Mouse (Mus musculus): ENCODE measurements at regions not wholly inside any gene's neighbourhood (a gene's known extent, or its start where the extent isn't known, plus 50 kb on each side); places are given as distances from the start of the nearest gene placed in this dataset.
A peak's percentile ranks its signal among the peaks of the same experiment; 100 is the strongest.

DNA sequence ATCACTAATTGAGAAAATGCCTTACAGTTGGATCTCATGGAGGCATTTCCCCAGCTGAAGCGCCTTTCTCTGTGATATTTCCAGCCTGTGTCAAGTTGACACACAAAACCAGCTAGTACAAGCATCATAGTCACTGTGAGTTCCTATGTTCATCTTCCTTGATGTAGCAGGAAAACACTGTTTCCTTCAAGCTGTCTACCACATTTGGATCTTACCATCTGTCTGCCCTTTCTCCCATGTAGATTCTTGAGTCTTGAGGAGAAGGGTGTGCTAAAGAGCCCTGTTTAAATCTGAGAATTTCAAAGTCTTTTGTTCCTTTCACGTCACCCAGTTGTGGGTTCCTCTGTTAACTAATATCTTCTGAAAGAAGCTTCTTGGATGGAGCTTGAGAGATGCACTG is 721.5 kb downstream of the Epha4 start:
- DNase-seq: no peak
- intact Hi-C loops (cut with DNase I): no loop called here

DNA sequence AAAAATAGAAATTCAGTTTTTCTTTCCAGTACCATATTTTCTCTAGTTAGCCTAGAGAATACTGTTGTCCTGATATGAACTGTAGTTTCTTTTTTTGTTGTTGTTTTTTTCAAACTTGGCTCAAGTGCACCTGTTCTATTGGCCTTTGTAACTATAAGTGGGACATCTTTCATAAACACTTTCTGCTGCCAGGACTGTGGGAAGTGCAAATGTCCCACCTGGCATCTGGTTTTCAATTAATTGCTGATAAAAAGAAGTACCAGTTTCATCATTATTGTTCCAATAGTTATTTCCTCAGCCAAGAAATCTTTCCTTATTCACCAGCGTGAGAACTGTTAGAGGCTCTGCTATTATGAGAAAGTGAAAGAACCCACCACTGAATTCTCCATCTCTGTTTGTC is 695.0 kb downstream of the Epha4 start:
- intact Hi-C loops (cut with DNase I): no loop called here

GRCm38 (mm10) chr1:76821610-76822009 is 693.3 kb downstream of the Epha4 start:
- intact Hi-C loops (cut with DNase I): no loop called here
- DNase-seq: no peak

More for the DNA sequence above, 695.0 kb downstream of the Epha4 start:
- no peak for DNase-seq

DNA sequence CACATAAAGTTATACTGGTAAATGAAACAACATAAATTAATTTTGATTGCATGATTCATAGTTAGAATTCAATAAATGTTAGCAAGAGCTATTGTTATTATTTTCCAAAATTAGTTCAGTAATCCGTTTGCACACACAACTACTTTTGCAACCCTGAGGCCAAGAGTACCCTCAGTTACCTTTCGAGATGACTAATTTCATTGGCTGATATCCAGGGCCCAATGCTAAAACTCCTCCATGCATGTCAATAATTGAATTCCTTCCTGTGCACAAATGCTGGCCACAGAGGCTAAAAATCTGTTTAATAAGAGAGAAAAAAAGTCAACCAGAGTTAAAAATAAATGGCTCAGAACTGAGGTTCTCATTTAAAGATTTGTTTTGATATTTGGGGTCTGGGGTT is 685.2 kb downstream of the Epha4 start:
- intact Hi-C loops (cut with DNase I): no loop called here
- DNase-seq: no peak

DNA sequence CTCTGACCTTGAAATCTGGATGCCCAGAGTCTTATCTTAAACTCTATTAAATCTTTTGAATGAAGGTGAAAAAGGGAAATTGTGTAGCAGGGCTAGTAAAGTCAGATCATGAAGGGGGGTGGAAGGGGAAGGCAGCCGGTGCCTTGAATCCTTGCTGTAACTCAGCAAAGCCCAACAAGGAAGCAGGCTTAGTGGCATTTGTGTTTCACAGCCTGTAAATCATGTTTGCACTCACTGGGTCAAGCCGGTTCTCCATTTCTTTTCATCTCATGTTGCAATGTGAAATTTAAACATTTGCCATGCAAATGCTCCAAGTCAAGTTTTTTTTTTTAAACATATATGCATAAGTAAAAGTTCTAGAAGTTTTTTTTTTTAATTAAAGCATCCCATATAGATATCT is 682.6 kb downstream of the Epha4 start:
- DNase-seq: no peak
- intact Hi-C loops (cut with DNase I): no loop called here

DNA sequence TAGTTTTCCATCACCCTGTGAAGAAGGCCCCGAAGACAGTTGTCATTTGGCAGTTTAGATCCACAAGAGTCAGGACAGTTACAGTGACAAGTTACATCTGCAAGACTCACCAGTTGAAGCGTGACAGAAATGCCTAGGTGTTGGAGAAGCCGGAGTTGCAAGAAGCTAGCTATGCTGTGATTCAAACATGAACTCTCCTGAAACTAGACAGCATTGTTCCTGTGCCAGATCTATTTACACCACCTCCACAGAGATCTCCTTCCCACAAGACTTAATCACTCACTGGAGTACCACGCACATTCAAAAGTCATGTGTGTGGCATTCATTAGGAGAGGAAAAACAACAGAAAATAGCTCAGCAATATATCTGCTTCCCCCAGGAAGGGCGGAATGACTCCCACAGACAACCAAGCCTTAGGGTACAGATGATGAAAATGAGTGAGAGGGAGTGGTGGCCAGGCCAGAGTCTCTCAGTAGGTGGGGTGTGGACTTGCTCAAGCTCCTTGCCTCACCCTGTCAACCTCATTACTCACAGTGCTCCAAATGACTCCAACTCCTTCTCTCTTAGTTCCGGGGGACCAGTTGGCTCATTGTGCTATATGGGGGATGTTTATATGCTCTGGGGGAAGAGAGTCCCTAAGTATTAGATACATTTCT is 679.7 kb downstream of the Epha4 start:
- no peak for DNase-seq
- intact Hi-C loops (cut with DNase I): no loop called here

DNA sequence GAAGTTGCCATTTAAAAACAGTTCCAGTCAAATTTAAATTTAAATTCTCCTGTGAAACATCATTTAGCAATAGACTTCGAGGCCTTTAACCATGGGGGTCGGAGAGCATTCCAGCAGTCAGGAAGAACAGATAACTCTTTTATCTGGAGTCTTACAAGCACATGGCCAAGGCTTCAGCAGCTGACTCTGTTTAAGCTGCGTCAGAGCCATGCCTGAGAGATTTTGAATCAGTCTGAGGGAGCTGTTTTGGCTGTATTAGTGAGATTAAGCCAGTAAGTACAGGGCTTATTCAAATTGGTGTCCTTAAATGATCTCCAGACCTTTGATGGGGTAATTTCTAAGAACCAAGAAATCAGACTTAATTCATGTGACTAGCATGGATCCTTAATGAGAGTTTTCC is 665.5 kb downstream of the Epha4 start:
- intact Hi-C loops (cut with DNase I): no loop called here

GRCm38 (mm10) chr1:76866304-76866968 is 648.5 kb downstream of the Epha4 start:
- DNase-seq: no peak
- intact Hi-C loops (cut with DNase I): no loop called here

More for the DNA sequence above, 665.5 kb downstream of the Epha4 start:
- DNase-seq: no peak

GRCm38 (mm10) chr1:76873207-76873606 is 641.7 kb downstream of the Epha4 start:
- intact Hi-C loops (cut with DNase I): no loop called here
- no peak for DNase-seq

DNA sequence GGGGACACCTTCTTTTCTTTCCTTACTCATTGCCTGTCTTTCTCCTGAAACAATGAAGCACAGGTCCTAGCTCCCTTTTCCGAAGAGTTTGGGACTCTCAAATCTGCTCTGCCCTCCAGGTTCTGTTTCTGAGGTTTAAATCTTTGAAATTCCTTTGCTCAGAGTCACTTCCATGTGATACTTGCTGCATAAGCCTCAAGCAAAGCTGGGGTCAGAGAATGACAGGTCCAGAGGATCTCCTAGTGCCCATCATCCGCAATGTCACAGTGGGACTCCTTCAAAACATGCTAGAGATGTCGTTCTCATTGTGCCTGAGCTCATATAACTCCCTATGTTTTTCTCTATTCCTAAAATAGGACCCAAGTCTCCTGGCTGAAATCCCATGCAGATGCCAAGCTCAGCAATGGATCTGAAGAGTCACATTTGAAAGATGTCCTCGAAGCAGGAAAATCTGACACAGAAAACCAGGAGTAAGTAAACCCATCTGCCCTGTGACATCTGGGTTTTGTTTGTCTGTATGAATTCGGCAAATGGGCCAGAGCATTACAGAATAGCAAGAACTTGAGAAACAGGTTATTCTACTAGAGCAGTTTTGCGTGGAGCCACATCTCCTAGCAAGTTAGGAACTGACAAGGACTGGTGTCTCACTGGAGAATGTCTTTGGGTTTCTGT is 634.6 kb downstream of the Epha4 start:
- DNase-seq: no peak
- intact Hi-C loops (cut with DNase I): no loop called here

- intact Hi-C loops (cut with DNase I): no loop called here
- no peak for DNase-seq
These were observed 634.1 kb downstream of the Epha4 start for GRCm38 (mm10) chr1:76880783-76881145.

DNA sequence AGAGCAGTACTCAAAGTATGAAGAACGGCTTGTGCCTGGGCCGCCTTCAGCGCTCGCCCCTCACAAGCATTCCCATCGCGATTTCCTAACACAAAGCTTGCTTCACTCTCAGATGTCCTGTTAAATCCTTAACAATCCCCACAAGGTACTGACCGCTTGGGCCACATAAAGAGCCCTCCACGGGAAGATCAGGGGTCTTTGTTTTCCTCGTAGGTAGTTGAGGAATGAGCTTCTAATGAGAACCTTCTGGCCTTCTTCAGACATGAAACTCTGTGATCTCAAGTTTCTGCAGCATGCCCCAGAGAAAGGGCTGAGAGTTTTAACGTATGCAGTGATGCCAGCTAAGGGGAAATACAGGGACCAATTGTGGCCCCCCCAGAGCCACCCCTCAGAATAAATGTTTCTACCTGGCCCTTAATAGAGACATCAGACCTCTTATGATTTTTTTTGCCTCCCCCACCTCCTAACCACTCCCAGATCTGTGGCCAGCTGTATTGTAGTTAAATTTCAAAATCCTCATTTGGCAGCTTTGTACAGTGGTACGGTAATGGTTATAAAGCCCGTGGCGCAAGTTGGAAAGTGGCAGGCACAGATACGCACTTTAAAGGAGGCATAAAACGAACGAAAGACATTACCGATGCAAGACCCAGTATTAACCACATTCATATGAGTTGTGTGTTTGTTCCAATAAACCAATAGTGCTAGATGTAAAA is 618.6 kb downstream of the Epha4 start:
- intact Hi-C loops (cut with DNase I): no loop called here
- DNase-seq: no peak

GRCm38 (mm10) chr1:76897431-76897830 is 617.5 kb downstream of the Epha4 start:
- no peak for DNase-seq
- intact Hi-C loops (cut with DNase I): no loop called here

GRCm38 (mm10) chr1:76911472-76911871 is 603.4 kb downstream of the Epha4 start:
- intact Hi-C loops (cut with DNase I): no loop called here
- DNase-seq: no peak

GRCm38 (mm10) chr1:76919541-76919940 is 595.3 kb downstream of the Epha4 start:
- no peak for DNase-seq
- intact Hi-C loops (cut with DNase I): no loop called here

DNA sequence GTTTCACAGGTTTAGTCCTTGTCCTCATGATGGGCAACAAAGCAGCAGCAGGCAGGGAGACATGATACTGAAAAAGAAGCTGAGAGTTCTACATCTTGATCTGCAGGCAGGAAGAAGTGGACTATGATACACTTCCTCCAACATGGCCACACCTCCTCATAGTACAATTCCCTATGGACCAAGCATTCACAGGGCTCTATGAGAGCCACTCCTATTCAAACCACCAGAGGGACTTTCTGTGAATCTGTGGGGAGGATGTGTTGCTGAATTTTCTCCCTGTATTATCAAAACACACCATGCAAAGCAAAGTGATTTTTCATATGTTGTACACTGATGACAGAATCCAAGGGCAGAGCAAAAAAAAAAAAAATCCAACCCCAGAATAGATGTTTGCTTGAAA is 594.3 kb downstream of the Epha4 start:
- intact Hi-C loops (cut with DNase I): no loop called here

GRCm38 (mm10) chr1:76927041-76927440 is 587.8 kb downstream of the Epha4 start:
- DNase-seq: no peak
- intact Hi-C loops (cut with DNase I): no loop called here

More for the DNA sequence above, 594.3 kb downstream of the Epha4 start:
- DNase-seq: no peak

DNA sequence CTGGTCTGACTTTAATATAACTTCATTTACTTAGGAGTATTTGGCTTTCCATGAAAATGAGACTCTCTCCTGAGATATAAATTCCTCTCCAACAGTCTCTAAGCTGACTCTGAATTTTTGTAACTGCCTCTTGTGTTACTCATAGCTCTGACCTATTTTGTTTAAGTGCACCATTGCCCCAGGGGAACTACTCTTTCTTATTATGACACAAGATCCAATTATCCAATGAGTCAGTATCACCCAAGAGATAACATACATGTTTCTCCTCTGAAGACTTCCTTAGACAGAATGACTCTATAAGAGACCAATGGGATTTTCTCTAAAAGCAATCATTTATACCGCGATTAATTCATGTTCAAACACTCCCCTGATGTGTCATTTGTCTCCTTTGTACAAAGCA is 586.9 kb downstream of the Epha4 start:
- intact Hi-C loops (cut with DNase I): no loop called here
- DNase-seq: no peak

- no peak for DNase-seq
- intact Hi-C loops (cut with DNase I): no loop called here
These were observed 581.4 kb downstream of the Epha4 start for GRCm38 (mm10) chr1:76933460-76933859.

GRCm38 (mm10) chr1:76942730-76943129 is 572.2 kb downstream of the Epha4 start:
- intact Hi-C loops (cut with DNase I): loop anchor here (10.0 kb wide), 1 partner anchor 572 kb away; the partner anchor contains the start of gene Epha4

GRCm38 (mm10) chr1:76944046-76944445 is 570.8 kb downstream of the Epha4 start:
- intact Hi-C loops (cut with DNase I): loop anchor here (10.0 kb wide), 1 partner anchor 571 kb away; the partner anchor contains the start of gene Epha4

More at GRCm38 (mm10) chr1:76942730-76943129, 572.2 kb downstream of the Epha4 start:
- peak; percentile 39 to 51 for DNase-seq

More at GRCm38 (mm10) chr1:76944046-76944445, 570.8 kb downstream of the Epha4 start:
- peak in 1 of 2 experiments; percentile 32 for DNase-seq

Data from heart, postnatal 14 days (tissue).